Mouse (Mus musculus) forebrain, embryonic 11.5 days (tissue): ENCODE measurements around the gene Dnaja3. TPM values are rescaled to one million over a fixed set of nuclear protein-coding genes. Genes with fewer than 3 reads are reported as not detected.

Source experiments
- ATAC-seq: fragments of 200-750 bp; cut with Nextera tagmentation; replicated peaks from 2 replicates; pipeline ENCODE4 v1.8.0; 2017; ENCODE audit warnings: moderate TSS enrichment; ENCODE audit not compliant: low FRiP score
- DNase-seq: peaks from one replicate; pipeline ENCODE4 v3.0.0-alpha.2; 2017; ENCODE audit warnings: low spot score
- H3K27ac ChIP-seq: fragments of 300-500 bp; sonication (generic); 2 replicates; pipeline ENCODE4 v1.5.1; 2014; ENCODE audit warnings: low read depth, low read length
- H3K27me3 ChIP-seq: fragments of 300-500 bp; sonication (generic); 2 replicates; pipeline ENCODE4 v1.6.1; 2014; ENCODE audit warnings: mild to moderate bottlenecking, low read length, mixed read lengths; ENCODE audit not compliant: control insufficient read depth, insufficient read depth
- H3K36me3 ChIP-seq: fragments of 300-500 bp; sonication (generic); 2 replicates; pipeline ENCODE4 v1.6.1; 2014; ENCODE audit warnings: mild to moderate bottlenecking, low read length, moderate library complexity, mixed read lengths; ENCODE audit not compliant: control insufficient read depth, insufficient read depth
- H3K4me1 ChIP-seq: fragments of 300-500 bp; sonication (generic); replicated peaks from 2 replicates; pipeline ENCODE4 v1.6.1; 2014; ENCODE audit warnings: low read length, mixed read lengths; ENCODE audit not compliant: control insufficient read depth, insufficient read depth
- H3K4me2 ChIP-seq: fragments of 300-500 bp; sonication (generic); 2 replicates; pipeline ENCODE4 v1.6.1; 2014; ENCODE audit warnings: low read depth, mild to moderate bottlenecking, low read length, moderate library complexity, mixed read lengths; ENCODE audit not compliant: severe bottlenecking
- H3K4me3 ChIP-seq: fragments of 300-500 bp; sonication (generic); 2 replicates; pipeline ENCODE4 v1.5.1; 2014; ENCODE audit warnings: low read depth, low read length
- H3K9ac ChIP-seq: fragments of 300-500 bp; sonication (generic); 2 replicates; pipeline ENCODE4 v1.6.1; 2014; ENCODE audit warnings: low read length
- H3K9me3 ChIP-seq: fragments of 300-500 bp; sonication (generic); 2 replicates; pipeline ENCODE4 v1.6.1; 2016; ENCODE audit warnings: low read length, mixed read lengths; ENCODE audit not compliant: control insufficient read depth
- WGBS: fragments of 180-500 bp; shearing (Covaris S2); extraction: QIAGEN DNeasy Blood & Tissue Kit; methylation state at CpG from one replicate; pipeline ENCODE4 v1.1.7; 2014; 5-methylcytosine and 5-hydroxymethylcytosine counted together
- polyA plus RNA-seq: library from polyadenylated mRNA; unstranded; fragments of >200 nt; fragmentation: Nextera tagmentation; extraction: Ambion mirVana; gene quantifications from 2 replicates; pipeline ENCODE4 v1.2.1, GENCODE M21; 2014

Gene Dnaja3
- polyA plus RNA-seq, 1 experiment from 2014 or later, result 60.7 TPM

- no peaks in the 10 kb centered on the region for H3K36me3 ChIP-seq
- DNase-seq (no peak), ATAC-seq (no peak)
- H3K27me3 ChIP-seq, result no peaks in the 10 kb centered on the region
- no peak overlapping the region for H3K27ac ChIP-seq
- H3K9me3 ChIP-seq, result no peaks in the 10 kb centered on the region
- H3K9ac ChIP-seq, result peak overlapping the region; percentile 24; the same call in 1 of the 2 replicates
- peaks cover 48% of the 10 kb centered on the region for H3K4me1 ChIP-seq
- peak overlapping the region; percentile 86 for H3K4me3 ChIP-seq
- WGBS, result 44% methylated on average over 2 of the region's 2 CpGs
- peak overlapping the region; percentile 93 for H3K4me2 ChIP-seq
These were observed 43.0 kb upstream of the Dnaja3 start for GRCm38 (mm10) chr16:4596836-4597235.

DNA sequence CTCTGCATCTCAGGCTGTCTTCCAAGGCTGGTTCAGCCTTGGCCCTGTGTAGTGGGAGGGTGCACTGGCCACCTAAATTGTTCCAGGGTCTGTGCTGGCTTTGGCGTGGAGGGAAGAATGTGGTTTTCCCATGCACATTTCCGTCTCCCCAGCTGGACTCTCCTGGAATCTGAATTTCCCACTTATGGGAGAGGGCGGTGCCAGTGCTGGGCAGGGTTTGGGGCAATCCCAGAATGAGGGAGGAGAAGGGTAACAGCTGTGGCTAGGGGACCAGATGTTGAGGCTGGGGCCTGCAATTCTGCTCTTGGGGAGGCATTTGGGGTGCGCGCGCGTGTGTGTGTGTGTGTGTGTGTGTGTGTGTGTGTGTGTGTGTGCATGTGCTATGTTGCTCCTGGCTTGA lies 42.5 kb upstream of the Dnaja3 start:
- no peak overlapping the region for H3K27ac ChIP-seq
- H3K9me3 ChIP-seq, result no peaks in the 10 kb centered on the region
- ATAC-seq (no peak), DNase-seq (no peak)
- no peaks in the 10 kb centered on the region for H3K36me3 ChIP-seq
- peak overlapping the region; percentile 93 for H3K4me2 ChIP-seq
- H3K4me3 ChIP-seq, result peak overlapping the region; percentile 86; the same call in 1 of the 2 replicates
- peak overlapping the region; percentile 24; the same call in 1 of the 2 replicates for H3K9ac ChIP-seq
- 64% methylated on average over 7 of the region's 7 CpGs for WGBS
- H3K27me3 ChIP-seq, result no peaks in the 10 kb centered on the region
- H3K4me1 ChIP-seq, result peaks cover 51% of the 10 kb centered on the region

- WGBS, result 73% methylated on average over 5 of the region's 5 CpGs
- Histone ChIP-seq H3K36me3 (no peaks in the 10 kb centered on the region), H3K9me3 (no peaks in the 10 kb centered on the region), H3K27me3 (no peaks in the 10 kb centered on the region), H3K4me1 (peaks cover 55% of the 10 kb centered on the region), H3K9ac (no peak overlapping the region), H3K4me3 (no peak overlapping the region), H3K27ac (no peak overlapping the region), H3K4me2 (no peak overlapping the region)
- no peak for DNase-seq
- no peak for ATAC-seq
These were observed 41.7 kb upstream of the Dnaja3 start for GRCm38 (mm10) chr16:4598041-4598440.

DNA sequence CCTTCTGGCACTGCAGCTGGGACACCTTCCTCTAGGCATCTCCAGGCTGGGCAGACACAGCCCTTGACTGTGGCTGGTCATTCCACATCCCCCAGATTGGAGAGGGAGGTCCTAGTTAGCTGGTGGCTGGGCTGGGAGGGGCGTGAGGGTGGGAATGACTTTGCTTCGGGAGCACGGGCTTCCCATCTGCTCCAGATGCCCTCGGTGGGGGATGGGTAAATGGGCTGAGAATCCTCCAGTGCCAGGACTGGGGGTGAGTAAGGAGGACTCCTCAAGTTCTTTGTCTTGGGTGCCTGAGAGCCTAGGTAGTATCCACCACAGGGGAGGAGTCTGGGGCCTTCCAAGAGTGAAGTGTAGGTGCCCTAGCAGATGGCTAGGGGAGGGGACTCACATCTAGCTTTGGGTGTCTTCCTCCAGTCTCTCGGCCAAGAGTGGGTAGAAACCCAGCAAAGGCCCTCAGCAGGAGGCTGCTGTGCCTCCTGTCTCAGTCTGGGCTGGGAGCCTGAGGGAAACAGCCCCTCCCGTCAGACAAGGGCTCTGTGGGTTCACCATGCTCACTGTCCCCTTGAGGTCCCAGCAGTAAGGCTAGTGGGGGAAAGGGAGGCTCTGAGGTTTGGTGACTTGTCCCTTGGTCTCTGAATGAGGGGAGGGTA lies 40.8 kb upstream of the Dnaja3 start:
- peak overlapping the region; percentile 37; the same call in 1 of the 2 replicates for H3K9ac ChIP-seq
- no peaks in the 10 kb centered on the region for H3K9me3 ChIP-seq
- H3K4me2 ChIP-seq, result peak overlapping the region; percentile 21; the same call in 1 of the 2 replicates
- no peak overlapping the region for H3K4me3 ChIP-seq
- H3K27me3 ChIP-seq, result no peaks in the 10 kb centered on the region
- peak overlapping the region; percentile 50 for H3K27ac ChIP-seq
- ATAC-seq, result no peak
- H3K36me3 ChIP-seq, result no peaks in the 10 kb centered on the region
- H3K4me1 ChIP-seq, result peaks cover 51% of the 10 kb centered on the region
- peak; percentile 52 for DNase-seq
- 33% methylated on average over 6 of the region's 6 CpGs for WGBS

DNA sequence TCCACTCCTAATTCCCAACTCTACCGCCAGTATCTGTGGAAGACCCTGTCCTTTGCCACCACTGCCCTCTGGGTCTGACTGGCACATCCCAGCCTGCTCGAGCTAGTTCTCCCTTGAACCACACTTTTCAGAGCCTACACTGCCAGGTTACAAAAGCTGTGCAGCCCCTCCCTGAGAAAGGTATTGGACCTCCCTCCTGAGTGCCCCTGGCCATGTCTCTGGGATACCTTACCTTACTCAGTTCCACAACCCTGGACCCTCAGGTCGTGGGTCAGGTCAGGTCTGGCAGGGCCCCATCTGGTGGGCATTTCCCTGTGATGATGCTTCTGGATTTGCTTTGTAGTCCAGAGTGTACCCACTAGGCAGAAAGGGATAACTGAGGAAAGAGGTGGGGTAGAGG lies 40.2 kb upstream of the Dnaja3 start:
- Histone ChIP-seq H3K4me3 (no peak overlapping the region), H3K4me1 (peaks cover 51% of the 10 kb centered on the region), H3K4me2 (no peak overlapping the region), H3K27ac (no peak overlapping the region), H3K9ac (no peak overlapping the region), H3K9me3 (no peaks in the 10 kb centered on the region), H3K36me3 (no peaks in the 10 kb centered on the region), H3K27me3 (no peaks in the 10 kb centered on the region)
- DNase-seq (no peak), ATAC-seq (no peak)
- 90% methylated on average over 3 of the region's 3 CpGs for WGBS

GRCm38 (mm10) chr16:4600701-4601310 lies 39.0 kb upstream of the Dnaja3 start:
- WGBS, result 84% methylated on average over 9 of the region's 9 CpGs
- Histone ChIP-seq H3K4me1 (peaks cover 57% of the 10 kb centered on the region), H3K27ac (no peak overlapping the region), H3K9ac (no peak overlapping the region), H3K4me3 (no peak overlapping the region), H3K27me3 (no peaks in the 10 kb centered on the region), H3K4me2 (no peak overlapping the region), H3K9me3 (no peaks in the 10 kb centered on the region), H3K36me3 (no peaks in the 10 kb centered on the region)
- ATAC-seq, result no peak
- no peak for DNase-seq

GRCm38 (mm10) chr16:4602189-4602588 lies 37.6 kb upstream of the Dnaja3 start:
- H3K4me1 ChIP-seq, result peaks cover 50% of the 10 kb centered on the region
- H3K4me2 ChIP-seq, result no peak overlapping the region
- WGBS, result 23% methylated on average over 3 of the region's 3 CpGs
- no peak overlapping the region for H3K4me3 ChIP-seq
- ATAC-seq (no peak), DNase-seq (no peak)
- no peak overlapping the region for H3K27ac ChIP-seq
- no peaks in the 10 kb centered on the region for H3K36me3 ChIP-seq
- H3K27me3 ChIP-seq, result no peaks in the 10 kb centered on the region
- no peak overlapping the region for H3K9ac ChIP-seq
- H3K9me3 ChIP-seq, result no peaks in the 10 kb centered on the region

DNA sequence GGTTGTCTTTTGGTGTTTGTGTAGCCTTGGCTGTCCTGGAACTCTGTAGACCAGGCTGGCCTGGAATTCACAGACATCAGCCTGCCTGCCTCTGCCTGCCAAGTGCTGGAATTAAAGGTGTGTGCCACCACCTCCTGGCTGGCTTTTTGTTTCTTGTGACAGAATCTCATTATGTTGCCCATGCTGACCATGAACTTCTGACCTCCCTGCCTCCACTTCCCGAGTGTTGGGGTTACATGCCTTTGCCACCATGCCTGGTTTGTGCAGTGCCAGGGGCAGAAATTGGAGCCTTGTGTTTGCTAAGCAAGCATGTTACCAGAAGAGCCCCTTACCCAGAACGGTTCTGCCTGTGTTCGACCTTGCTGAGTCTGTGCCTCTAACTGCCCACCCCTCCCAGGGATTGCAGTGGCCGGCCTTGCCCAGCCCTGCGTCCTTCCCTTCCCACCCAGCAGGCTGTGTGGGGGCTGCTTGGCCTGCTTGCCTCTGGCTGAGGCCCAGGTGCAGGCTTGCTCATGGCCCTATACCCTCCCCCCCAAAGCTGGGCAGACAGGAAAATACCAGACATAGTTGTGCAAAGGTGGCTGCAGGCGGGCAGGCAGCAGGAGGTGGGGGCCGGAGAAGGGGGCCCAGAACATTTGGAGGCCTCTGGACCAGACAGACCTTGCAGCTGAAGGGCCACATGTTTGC lies 36.9 kb upstream of the Dnaja3 start:
- peaks cover 48% of the 10 kb centered on the region for H3K4me1 ChIP-seq
- H3K9ac ChIP-seq, result no peak overlapping the region; the same call in 1 of the 2 replicates
- no peak for ATAC-seq
- peak overlapping the region; percentile 50; the same call in 1 of the 2 replicates for H3K27ac ChIP-seq
- H3K4me3 ChIP-seq, result no peak overlapping the region
- H3K27me3 ChIP-seq, result no peaks in the 10 kb centered on the region
- DNase-seq, result no peak
- WGBS, result 39% methylated on average over 7 of the region's 7 CpGs
- no peaks in the 10 kb centered on the region for H3K36me3 ChIP-seq
- H3K9me3 ChIP-seq, result no peaks in the 10 kb centered on the region
- no peak overlapping the region for H3K4me2 ChIP-seq
